Mouse (Mus musculus) embryonic fibroblast, embryonic 13.5 days (primary cell): ENCODE measurements around the gene Itpr2.

Experiments
- CTCF ChIP-seq: IDR thresholded peaks from 2 replicates; pipeline ENCODE4 v1.5.1; 2011; ENCODE audit warnings: mild to moderate bottlenecking, control low read depth, low read length, moderate library complexity, borderline replicate concordance; ENCODE audit not compliant: insufficient read depth
- POLR2A ChIP-seq: IDR thresholded peaks from 2 replicates; pipeline ENCODE4 v1.6.1; 2011; ENCODE audit warnings: low read depth, mild to moderate bottlenecking, control low read depth, low read length, moderate library complexity

DNA sequence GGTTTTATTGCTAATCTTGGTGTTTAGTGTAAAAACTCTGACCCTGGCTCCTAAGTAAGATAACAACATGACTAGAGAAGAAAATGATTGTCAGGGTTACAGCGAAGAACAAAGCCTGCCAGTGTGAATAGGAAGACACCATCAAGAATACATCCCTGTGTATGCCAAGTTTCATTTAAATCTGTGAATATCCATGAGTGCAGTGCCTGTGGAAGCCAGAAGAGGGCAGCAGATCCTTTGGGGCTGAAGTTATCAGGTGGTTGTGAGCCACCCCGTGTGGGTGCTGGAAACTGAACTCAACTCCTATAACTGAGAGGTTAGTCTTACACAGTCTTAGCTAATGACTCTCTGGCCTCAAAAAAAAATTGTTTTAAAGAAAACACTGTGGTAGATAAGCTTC lies 109.8 kb downstream of the Itpr2 start:
- TF ChIP-seq POLR2A (no peak), CTCF (no peak)
